Mouse (Mus musculus): ENCODE results near the gene Qrfp. TPM values are rescaled to one million over a fixed set of nuclear protein-coding genes. Genes with fewer than 3 reads are reported as not detected.
A peak's percentile ranks its signal among the peaks of the same experiment; 100 is the strongest.

Qrfp gene
- polyA plus RNA-seq, 3 experiments from 2014 or later, result 0.60 to 1.1 (median 0.79) TPM

DNA sequence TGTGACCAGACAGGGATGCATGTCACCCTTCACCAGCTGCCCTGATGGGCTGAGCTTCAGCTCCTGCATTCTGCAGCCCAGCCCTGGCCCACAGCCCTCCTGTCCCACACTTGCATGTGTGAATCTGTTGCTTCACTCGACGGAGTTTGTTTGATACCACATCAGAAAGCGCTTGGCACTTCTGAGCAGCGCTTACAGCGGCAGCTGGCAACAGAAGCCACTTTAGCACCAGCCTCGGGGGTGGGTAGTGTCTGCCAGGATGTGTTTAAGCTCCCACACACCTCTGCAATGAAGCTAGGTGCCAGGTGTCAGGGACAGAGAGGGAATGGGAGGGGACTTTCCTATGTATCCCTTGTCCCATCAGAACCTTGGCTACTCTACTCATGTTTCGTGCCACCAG is 4.3 kb upstream of the Qrfp start:
- ATAC-seq, result no peak

DNA sequence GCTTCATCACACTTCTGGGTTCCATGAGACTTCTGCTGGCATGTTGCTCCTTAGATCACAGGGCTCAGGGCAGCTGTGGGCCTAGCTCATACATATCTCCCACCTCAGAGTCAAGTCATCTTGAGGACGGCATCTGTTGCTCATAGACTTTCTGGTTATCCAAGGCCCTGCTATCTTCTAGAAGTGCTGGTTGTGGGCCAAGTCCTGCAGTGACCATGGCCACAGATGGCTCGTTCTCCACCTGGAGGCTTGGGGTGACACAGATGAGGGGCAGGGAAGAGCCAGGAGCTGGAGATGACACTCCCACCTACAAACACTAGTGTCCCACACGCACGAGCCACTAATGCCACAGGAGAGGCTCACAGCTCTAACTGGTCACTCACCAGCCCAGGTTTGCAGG is 3.3 kb upstream of the Qrfp start:
- no peak for ATAC-seq

DNA sequence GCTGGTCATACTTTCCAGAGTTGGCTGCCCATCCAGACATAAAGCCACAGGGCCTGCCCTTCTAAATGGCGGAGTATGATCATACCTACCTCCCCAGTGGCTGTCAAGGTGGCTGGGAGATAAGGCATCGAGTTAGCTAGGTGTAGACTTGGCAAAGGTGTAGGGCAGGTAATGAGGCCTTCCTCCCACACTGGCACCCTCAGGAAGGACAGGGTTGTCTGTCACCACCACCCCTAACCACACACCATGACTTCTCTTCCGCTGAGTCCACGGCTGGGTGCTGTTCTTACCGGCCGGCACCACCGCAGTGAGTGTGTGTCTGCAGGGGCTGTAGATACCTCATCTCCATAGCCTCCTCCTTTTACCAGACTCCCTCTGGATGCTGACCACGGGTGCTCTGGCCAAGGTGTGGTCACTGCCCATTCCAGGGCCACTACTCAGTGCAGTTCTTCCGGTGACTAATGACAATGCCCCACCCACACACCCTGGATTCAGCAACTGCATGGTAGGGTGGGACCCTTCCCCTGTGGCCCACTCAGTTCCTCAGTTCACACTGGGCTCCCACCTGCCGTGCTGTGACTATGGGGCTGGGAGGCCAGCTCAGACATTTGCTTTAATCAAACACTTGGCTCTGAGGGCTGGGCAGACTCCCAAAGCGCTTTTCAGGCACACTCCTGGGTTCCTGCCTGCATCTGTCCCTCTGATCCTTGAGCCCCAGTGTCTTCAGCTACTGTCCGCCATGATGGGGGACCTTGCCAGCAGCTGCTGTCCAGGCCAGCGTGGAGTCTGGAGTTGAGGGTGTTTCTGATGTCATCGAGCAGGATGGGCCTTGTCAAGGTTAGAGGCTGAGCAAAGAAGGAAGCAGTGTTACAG is 942 bp upstream of the Qrfp start:
- no peak for ATAC-seq

DNA sequence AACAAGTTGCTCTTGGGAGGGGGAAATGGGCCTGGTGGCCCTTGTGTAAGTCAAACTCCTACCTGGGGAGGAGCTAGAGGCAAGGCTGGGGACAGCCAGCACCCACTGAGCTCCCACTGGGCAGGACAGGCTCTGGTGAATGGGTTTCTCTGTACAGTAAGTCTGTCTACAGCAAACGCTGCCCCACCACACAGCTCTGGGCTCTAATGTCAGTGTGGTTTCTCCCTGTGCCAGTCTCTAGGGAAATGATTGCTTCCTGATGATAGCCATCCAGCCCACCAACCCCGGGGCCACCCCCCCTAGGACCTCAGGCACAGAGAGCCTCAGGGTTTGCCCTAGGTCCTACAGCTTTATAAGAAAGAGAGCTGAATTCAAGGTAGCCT is 1.0 kb downstream of the Qrfp start:
- ATAC-seq, result no peak

DNA sequence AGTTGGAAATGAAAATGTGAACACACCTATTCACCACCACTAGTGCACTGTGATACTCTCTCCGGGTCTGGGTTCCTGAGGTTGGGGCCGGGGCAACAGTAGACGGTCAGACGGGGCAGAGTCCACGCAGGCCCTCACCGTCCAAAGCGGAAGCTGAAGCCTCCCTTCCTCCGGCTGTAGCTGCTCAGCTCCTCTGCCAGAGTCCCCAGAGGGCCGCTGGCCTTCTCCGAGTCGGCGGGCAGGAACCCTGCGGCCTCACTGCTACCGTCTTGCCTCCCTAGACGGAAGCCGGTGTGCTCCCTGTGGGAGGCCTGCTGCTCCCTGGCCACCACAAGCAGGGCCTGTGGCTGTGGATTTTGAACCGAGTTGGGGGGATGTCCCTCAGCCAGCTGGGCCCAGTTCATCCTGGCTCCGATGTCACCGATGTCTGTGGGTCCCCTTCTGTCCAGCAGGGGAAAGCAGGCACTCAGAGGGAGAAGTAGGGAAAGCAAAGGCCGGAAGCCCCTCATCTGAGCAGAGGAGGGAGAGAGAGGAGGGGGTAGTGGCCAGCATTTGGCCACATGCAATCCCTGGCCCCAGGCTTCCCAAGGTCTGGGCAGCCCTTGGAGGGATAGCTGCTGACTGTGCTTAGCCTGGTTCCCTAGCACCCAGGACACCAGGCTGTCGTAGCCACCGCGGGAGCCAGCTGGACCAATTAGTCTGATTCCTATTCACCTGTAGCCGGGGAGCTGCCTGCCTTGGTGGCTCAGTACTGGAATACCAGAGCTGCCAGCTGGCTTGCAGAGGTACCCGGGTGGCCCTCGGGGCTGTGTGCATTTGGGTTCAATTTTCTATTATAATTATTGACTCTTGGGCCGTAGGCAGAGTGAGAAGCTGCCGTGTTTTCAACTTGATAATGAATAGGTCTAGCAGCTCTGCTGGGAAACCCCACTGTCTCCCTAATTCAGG is 1.7 kb downstream of the Qrfp start:
- no peak for ATAC-seq

DNA sequence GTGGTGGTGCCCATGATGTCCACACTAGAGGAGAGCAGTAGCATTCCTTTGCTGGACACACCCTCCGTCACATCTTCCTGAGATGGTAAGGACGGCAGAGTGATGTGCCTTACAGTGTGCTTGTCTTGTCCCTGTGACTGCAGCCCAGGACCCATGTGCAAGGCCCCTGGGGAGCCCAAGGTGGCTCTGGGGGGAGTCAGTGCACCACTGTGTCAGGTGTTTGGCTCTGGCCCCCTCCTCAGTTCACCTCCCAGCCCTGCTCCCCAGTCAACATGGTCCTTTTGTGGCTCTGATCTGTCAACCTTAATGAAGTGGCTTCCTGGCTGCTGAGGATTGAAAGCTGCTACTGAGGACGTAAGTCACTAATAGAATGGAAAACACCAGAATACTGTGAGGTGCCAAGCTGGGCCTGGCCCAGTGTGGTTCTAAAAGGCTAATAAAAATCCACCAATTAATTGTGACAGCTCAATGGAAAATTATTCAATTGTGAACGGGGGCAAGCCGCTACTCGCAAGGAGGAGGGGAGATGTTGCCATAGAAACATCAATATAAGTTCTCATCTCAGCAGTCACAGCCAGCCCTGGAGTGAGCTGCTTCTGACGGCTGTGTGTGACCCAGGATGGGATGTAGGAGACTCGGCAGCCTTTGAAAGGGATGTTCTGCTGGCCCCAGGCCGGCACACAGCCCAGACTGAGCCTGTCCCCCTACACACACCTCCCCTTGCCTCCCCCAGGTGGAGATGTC is 3.6 kb downstream of the Qrfp start:
- ATAC-seq, result no peak

DNA sequence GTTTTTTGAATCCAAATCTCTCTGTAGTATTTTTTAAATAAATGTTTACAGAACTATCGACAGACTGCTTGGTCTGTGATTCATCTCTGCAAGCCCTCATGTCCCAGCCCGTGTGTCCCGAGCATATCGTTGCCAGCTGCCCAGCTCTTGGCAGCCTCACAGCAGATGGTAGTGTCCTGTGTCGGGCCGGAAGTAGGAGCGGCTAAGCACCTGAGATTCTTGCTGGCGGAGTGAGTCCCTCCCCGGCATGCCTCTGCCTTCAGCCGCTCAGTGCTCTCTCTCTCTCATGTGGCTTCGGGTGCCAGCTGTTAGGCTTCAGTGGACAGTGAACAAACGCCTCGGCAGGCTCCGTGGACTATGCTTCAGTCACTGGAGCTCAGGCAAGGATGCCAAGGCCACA is 6.9 kb downstream of the Qrfp start:
- ATAC-seq, result no peak

DNA sequence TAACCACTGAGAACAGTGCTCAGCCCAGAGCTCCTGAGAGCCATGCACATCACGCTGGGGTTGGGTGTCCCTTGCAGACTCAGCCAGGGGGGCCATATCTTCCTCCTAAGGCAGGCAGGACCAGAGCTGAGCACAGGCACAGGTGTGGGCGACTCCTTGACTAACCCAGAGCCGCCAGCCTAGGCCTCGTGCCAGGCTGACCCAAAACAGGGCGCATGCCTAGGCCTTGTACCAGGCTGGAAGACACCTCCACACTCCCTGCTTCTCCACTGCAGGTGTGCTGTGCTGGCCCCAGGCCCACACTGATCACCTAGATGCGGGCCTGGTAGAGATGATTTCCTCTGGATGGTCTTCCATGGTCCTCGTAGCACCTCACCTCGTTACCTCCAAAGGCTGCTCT is 7.6 kb downstream of the Qrfp start:
- no peak for ATAC-seq

DNA sequence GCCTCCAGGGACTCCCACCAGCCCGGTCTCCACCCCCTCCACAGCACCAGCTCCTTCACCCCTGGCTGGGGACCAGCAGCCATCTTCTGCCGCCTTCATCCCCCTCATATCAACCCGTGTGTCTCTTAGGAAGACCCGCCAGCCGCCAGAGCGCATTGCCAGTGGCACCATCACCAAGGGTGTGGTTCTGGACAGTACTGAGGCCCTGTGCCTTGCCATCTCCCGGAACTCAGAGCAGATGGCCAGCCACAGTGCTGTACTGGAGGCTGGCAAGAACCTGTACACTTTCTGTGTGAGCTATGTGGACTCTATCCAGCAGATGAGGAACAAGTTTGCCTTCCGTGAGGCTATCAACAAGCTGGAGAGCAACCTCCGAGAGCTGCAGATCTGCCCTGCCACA is 9.0 kb downstream of the Qrfp start:
- ATAC-seq, result no peak

DNA sequence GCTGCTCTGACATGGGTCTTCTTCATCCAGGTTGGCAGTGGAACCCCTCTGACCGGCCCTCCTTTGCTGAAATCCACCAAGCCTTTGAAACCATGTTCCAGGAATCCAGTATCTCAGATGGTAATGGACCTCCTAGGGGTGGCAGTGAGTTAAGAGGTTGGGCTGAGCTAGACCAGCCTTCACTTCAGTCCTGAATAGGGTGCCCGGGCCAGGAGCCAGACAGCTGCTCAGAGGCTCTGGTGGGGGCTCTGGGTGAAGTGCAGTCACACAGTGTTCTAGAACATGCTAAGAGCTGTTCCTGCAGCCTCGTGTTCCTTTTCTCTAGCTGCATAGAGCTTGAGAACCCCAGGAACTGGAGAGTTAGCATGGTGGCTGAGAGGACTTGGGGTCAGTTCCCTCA is 13.4 kb downstream of the Qrfp start:
- no peak for ATAC-seq

DNA sequence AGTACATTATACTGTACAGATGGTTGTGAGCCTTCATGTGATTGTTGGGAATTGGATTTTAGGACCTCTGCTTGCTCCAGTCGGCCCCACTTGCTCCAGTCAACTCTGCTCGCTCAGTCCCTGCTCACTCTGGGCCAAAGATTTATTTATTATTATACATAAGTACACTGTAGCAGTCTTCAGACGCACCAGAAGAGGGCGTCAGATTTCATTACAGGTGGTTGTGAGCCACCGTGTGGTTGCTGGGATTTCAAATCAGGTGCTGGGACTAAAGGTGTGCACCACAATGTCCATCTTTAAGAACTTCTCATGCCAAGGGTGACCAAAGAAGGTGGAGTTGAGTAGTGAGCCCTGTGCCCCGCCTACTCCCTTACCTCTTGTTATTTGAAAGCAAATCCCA is 17.8 kb downstream of the Qrfp start:
- no peak for ATAC-seq

DNA sequence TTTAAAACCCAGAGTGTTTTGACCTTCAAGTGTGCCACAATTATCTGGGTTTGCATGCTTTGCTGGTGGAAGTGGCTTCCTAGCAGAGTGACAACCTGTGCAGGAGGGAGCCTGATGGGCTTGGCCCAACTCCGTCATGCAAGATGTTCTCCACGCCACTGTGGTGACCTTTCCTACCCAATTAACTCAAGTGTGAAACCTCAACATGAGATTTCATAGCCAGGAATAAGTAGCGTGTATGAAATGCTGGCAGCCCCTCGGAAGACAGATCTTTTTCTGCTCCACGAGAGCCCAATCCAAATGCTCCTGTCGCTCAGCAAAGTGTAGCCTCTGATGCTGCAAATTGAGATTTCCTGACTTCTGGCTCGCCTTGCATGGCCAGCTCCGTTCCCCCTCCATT is 19.1 kb downstream of the Qrfp start:
- no peak for ATAC-seq

DNA sequence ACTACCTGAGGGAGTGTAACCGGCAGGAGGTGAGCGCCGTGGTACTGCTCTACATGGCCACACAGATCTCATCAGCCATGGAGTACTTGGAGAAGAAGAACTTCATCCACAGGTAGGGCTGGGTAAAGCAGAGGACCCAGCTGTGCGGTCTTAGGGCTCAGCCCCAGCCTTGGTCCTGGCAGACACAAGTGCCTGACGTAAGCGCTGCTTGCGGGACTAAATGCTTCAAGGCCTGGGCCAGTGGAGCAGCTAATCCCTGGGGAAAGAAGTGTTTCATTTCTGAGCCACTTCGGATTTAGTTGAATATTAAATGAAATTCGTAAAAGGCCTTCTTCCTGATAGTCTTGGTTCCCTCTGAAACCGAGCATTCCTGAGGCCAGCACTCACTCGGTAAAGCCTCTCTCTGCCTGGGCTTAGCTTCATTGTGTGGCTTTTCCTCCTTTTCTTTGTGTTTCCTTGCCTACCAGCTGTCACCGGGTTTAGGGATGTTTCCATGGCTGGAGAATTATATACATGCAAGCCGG is 19.6 kb downstream of the Qrfp start:
- no peak for ATAC-seq

DNA sequence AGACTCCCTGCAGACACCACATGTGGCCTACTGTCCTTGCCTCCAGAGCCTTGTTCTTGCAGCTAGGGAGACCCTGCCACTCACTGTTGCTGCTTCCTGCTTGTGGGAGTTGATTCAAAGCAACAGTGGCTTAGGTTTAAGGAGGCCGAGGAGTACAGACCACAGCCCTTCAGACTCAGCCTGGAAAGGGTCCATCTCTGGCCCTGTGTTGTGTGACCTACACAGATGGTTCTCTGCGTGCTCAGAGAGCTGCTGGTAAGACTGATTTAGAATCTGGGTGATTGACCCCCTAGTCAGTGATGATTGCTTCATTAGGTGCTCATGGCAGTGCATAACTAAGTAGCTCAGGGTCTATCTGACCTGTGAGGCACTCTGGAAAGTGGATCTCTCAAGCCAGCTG is 21.2 kb downstream of the Qrfp start:
- no peak for ATAC-seq

DNA sequence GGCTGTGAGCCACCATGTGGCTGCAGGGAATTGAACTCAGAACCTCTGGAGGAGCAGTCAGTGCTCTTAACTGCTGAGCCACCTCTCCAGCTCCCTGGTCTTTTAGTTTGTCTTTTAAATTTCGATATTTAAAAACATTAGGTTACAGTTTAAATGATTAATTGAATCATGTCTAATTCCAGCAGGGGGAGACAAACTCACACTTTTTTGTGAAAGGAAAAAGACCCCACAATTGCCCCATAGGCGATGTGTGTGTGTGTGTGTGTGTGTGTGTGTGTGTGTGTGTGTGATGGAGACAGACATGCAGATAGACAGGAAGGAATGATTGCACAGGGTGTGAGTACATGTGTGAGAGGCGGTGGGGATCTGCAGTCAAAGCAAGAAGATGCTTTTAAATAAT is 22.2 kb downstream of the Qrfp start:
- no peak for ATAC-seq

DNA sequence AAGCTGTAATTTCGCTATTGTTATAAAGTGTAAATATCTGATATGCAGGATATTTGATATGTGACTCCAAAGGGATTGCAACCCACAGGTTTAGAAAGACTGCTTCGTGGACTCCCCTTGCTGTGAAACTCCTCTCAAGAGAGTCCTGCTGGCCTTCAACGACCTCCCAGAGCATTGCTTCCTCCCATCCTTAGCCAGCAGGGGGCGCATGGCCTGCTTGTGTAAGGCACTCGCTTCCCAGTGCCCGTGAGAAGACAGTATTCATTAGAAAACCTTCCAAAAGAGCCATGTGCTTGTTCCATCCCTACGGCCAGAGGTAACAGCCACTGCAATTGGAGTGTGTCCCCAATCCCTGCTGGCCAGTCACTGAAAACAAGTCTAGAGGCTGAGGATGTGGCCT is 23.4 kb downstream of the Qrfp start:
- ATAC-seq, result peak; percentile 60

DNA sequence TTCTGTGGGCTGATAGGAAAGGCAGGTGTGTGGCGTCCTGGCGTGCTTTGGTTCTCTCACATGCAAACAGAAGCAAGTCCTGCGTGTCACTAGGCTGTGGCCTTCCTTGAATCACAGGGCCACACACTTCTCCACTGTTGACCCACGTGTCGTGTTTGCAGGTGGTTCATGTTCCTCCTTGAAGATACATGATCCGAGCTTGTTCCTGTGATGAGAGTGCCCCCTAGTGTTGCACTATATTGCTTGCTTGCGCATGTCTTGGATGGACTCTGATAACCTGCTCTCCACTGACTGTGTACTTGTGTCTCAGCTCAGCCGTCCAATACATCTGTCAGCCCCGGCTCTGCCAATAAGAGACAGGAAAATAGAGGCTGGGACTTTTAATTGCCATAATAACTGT is 25.3 kb downstream of the Qrfp start:
- ATAC-seq, result peak; percentile 41

DNA sequence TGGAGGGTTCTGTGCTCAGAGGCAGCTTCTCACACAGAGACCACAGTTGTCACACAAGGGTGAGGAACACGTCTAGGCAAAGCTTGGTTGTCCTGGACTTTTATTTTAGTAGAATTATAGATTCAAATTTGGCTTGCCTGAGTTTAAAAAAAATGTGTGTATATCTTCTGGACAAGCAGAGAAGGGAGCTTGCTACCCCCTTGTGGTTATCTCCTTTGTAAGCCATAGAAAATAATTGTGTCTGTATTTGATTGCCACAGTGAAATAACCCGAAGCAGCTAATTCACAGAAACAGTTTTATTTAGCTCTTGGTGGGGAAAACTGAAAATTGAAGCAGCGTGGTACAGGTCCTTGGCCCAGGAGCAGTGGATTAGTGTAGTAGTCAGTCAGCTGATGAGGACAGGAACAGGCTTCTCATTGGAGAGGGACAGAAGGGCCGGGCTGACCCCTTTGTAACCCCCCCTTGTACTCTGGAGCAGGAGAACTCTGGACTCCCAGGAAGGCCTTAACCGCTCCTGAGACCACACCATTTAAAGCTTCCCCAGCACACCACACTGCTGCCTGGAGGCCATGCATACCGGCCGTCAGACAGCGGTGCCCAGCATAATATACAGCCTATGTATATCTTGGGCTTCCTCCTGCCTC is 27.3 kb downstream of the Qrfp start:
- no peak for ATAC-seq

DNA sequence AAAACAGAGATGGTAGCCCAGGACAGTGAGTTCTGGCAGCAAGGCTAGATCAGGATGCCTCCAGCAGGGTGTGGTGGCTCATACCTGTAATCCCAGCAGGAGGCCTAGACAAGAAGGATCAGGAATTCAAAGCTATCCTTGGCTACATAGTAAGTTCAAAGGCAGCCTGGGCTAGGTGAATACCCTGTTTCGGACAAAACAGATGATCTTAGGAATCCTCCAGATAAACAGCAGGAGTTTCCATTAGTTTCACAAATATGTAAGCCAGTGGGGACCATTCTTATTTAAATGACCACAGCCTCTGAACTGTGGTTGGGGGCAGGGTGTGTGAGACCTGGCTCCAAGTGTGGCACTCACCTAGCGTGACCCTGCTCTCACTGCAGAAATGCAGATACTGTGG is 31.1 kb downstream of the Qrfp start:
- ATAC-seq, result no peak

DNA sequence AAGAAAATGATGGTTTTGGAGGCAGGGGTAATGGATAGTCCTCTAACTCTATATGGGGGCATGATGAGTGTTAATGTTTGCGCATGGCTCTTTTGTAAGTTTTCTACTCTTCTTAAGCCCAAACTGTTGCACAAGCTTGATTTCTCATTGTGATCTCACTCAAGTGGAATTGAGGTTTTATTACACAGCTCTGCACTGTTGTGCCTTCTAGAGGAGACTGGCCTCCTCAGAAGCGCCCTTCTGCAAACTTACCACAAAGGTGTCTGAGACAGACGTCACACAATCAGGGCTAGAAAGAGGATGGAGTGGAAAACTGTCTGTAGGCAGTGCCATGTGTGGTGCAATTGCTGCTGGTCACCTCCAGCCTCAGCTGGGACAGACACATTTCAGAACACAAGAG is 33.9 kb downstream of the Qrfp start:
- ATAC-seq, result no peak

DNA sequence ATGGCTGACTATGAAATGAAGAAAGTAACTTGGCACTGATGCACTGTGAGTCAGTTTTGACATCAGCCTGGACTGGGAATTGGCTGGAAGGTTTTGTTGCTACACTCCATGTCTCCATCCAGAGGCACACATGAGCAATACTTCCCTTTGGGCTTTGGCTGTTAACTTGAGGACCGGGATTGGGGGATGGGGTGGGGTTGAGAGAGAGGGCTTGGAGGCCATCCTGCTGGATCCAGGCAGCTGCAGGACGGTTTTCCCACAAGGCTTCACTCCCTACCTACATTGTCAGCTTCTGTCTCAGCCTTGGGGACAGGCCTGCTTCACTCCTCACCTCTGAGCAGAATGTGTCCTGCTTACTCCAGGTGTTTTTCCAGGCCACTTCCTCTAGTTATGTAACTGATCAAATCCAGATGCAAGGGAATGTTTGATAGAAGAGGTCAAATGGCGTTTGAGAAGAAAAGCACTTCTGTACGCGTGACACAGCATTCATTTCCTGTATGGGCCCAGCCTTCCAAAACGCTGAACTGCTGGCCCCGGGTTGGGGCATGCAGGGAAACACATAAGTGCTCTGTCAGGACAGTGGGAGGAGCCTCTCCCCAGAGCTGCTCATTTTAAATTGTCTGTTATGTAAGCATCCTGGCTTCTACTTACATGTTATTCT is 39.5 kb downstream of the Qrfp start:
- ATAC-seq, result peak; percentile 64

DNA sequence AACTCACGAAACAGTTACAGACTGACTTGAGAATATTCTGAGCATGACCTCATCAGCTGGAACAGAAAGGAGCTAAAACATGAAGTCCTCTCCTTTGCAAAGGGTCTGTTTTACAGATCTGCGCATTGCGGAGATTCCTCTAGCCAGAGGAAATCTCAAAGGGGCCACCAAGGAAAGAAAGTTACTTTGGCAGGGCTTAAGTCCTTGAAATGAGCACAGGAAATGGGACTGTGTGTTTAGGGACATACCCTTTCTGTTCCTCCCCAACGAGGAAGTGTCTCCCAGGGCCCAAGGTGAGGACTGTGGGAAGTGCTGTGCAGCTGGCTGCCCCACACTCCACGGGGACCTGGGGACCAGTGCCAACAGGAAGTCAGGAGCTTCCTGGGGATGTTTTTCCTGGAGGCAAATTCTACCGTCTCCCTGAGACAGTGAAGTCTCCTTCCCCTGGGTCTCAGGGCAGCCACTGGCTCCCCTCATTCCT is 40.7 kb downstream of the Qrfp start:
- no peak for ATAC-seq
